Mouse (Mus musculus) midbrain, embryonic 16.5 days (tissue): ENCODE data around the gene Heatr6. TPM values are rescaled to one million over a fixed set of nuclear protein-coding genes. Genes with fewer than 3 reads are reported as not detected.

Experiments
- ATAC-seq: fragments of 200-750 bp; cut with Nextera tagmentation; 2 replicates; pipeline ENCODE4 v1.8.0; 2017; ENCODE audit warnings: moderate TSS enrichment
- H3K27ac ChIP-seq: fragments of 300-500 bp; sonication (generic); 2 replicates; pipeline ENCODE4 v1.5.1; 2014; ENCODE audit warnings: mild to moderate bottlenecking, low read length, mixed read lengths
- H3K27me3 ChIP-seq: fragments of 300-500 bp; sonication (generic); 2 replicates; pipeline ENCODE4 v1.6.1; 2014; ENCODE audit warnings: low read depth, low read length, mixed read lengths; ENCODE audit not compliant: control insufficient read depth, insufficient read depth
- H3K36me3 ChIP-seq: fragments of 300-500 bp; sonication (generic); 2 replicates; pipeline ENCODE4 v1.6.1; 2014; ENCODE audit warnings: mild to moderate bottlenecking, low read length, moderate library complexity, mixed read lengths; ENCODE audit not compliant: control insufficient read depth, insufficient read depth
- H3K4me1 ChIP-seq: fragments of 300-500 bp; sonication (generic); 2 replicates; pipeline ENCODE4 v1.6.1; 2014; ENCODE audit warnings: mild to moderate bottlenecking, low read length, mixed read lengths; ENCODE audit not compliant: control insufficient read depth, insufficient read depth
- H3K4me2 ChIP-seq: fragments of 300-500 bp; sonication (generic); 2 replicates; pipeline ENCODE4 v1.6.1; 2014; ENCODE audit warnings: mild to moderate bottlenecking, low read length, mixed read lengths
- H3K4me3 ChIP-seq: fragments of 300-500 bp; sonication (generic); 2 replicates; pipeline ENCODE4 v1.5.1; 2014; ENCODE audit warnings: low read depth, mild to moderate bottlenecking, low read length, moderate library complexity, mixed read lengths
- H3K9ac ChIP-seq: fragments of 300-500 bp; sonication (generic); 2 replicates; pipeline ENCODE4 v1.6.1; 2014; ENCODE audit warnings: low read depth, low read length, mixed read lengths
- H3K9me3 ChIP-seq: fragments of 300-500 bp; sonication (generic); replicated peaks from 2 replicates; pipeline ENCODE4 v1.6.1; 2014; ENCODE audit warnings: mild to moderate bottlenecking, low read length, mixed read lengths; ENCODE audit not compliant: control insufficient read depth, poor library complexity, severe bottlenecking
- WGBS: fragments of 180-500 bp; shearing (Covaris S2); extraction: QIAGEN DNeasy Blood & Tissue Kit; methylation state at CpG from one replicate; pipeline ENCODE4 v1.1.7; 2014; 5-methylcytosine and 5-hydroxymethylcytosine counted together
- polyA plus RNA-seq: library from polyadenylated mRNA; unstranded; fragments of >200 nt; fragmentation: Nextera tagmentation; extraction: Ambion mirVana; gene quantifications from 2 replicates; pipeline ENCODE4 v1.2.1, GENCODE M21; 2015

The Heatr6 gene
- polyA plus RNA-seq, 1 experiment from 2014 or later: 32.2 TPM

GRCm38 (mm10) chr11:83832389-83832788 is 78.9 kb downstream of the Heatr6 start:
- H3K27me3 ChIP-seq: no peaks in the 10 kb centered on the region; the same call in 1 of the 2 replicates
- H3K9me3 ChIP-seq: no peaks in the 10 kb centered on the region
- H3K4me2 ChIP-seq: no peak overlapping the region
- H3K4me1 ChIP-seq: no peaks in the 10 kb centered on the region
- no peak overlapping the region for H3K4me3 ChIP-seq
- H3K27ac ChIP-seq: no peak overlapping the region
- no peak overlapping the region for H3K9ac ChIP-seq
- no peak for ATAC-seq
- 43% methylated on average over 8 of the region's 8 CpGs for WGBS
- no peaks in the 10 kb centered on the region for H3K36me3 ChIP-seq

Other genes with a start within 250 kb of the Heatr6 start
- not detected in 2 replicates for gene Heatr9, start 231.5 kb upstream of the Heatr6 start, polyA plus RNA-seq
- gene Ccl5, start 223.2 kb upstream of the Heatr6 start, polyA plus RNA-seq: not detected in 2 replicates
- 1.1 and 1.5 TPM in 2 replicates for gene Ccl9, start 175.1 kb upstream of the Heatr6 start, polyA plus RNA-seq
- gene Ccl6, start 160.6 kb upstream of the Heatr6 start, polyA plus RNA-seq: 0.88 and 2.0 TPM in 2 replicates
- gene Rpl9-ps1, start 108.1 kb upstream of the Heatr6 start, polyA plus RNA-seq: not detected in 2 replicates
- 0.75 and 1.5 TPM in 2 replicates for gene Ccl3, start 104.3 kb upstream of the Heatr6 start, polyA plus RNA-seq
- gene Ccl4, start 91.1 kb upstream of the Heatr6 start, polyA plus RNA-seq: 0.30 and 0.57 TPM in 2 replicates
- gene Wfdc17, start 49.7 kb upstream of the Heatr6 start, polyA plus RNA-seq: not detected in 2 replicates
- gene Wfdc18, start 44.7 kb upstream of the Heatr6 start, polyA plus RNA-seq: not detected in 2 replicates
- gene Wfdc21, start 6.8 kb upstream of the Heatr6 start, polyA plus RNA-seq: not detected in 2 replicates
- 0.13 TPM in 1 of 2 replicates, not detected in the other for gene Hnf1b, start 96.4 kb downstream of the Heatr6 start, polyA plus RNA-seq
- gene Ddx52, start 188.4 kb downstream of the Heatr6 start, polyA plus RNA-seq: 20.3 and 21.4 TPM in 2 replicates
- 26.4 and 31.4 TPM in 2 replicates for gene Synrg, start 210.7 kb downstream of the Heatr6 start, polyA plus RNA-seq